Mouse (Mus musculus): ENCODE results near the gene Mob1b. TPM values are rescaled to one million over a fixed set of nuclear protein-coding genes. Genes with fewer than 3 reads are reported as not detected.

The Mob1b gene
- polyA plus RNA-seq, 1 experiment = 22.6 TPM

DNA sequence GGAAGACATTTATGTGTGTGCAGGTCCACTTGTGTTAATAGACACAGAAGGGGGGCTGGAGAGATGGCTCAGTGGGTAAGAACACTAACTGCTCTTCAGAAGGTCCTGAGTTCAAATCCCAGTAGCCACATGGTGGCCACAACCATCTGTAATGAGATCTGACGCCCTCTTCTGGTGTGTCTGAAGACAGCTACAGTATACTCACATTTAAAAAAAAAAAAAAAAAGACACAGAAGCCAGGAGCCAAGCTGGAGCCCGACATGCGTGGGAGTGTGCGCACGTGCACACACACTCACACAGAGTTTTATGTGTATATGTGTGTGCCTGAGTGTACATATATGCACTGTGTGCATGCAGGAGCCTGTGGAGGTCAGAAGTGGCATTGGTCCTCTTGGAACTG is 42.0 kb downstream of the Mob1b start:
- peaks cover 4% of the 10 kb centered on the region; the same call in 1 of the 2 replicates for H3K36me3 ChIP-seq (ENCODE audit: control insufficient read depth, insufficient read depth, low read length, poor library complexity, severe bottlenecking)
- TF ChIP-seq POLR2A (IDR thresholded peaks at IDR 0.05; ENCODE audit: insufficient read depth, low read length) = no peak
- TF ChIP-seq EP300 (IDR thresholded peaks at IDR 0.05; ENCODE audit: insufficient read depth, low read depth, low read length) = no peak
- TF ChIP-seq CTCF (IDR thresholded peaks at IDR 0.05; ENCODE audit: low read depth, low read length) = no peak
- no peaks in the 10 kb centered on the region for H3K27me3 ChIP-seq (ENCODE audit: control insufficient read depth, insufficient read depth, low read length, poor library complexity, severe bottlenecking)
- H3K4me3 ChIP-seq (ENCODE audit: low read depth, low read length) = no peak overlapping the region
- peaks cover 5% of the 10 kb centered on the region for H3K4me1 ChIP-seq (ENCODE audit: control insufficient read depth, insufficient read depth, low read length)
- no peaks in the 10 kb centered on the region for H3K9me3 ChIP-seq (replicated peaks; ENCODE audit: control insufficient read depth, insufficient read depth, low read length, poor library complexity, severe bottlenecking)
- no peak overlapping the region for H3K9ac ChIP-seq (ENCODE audit: low read depth, poor library complexity, severe bottlenecking)
- H3K27ac ChIP-seq (ENCODE audit: insufficient read depth, low read length) = no peak overlapping the region

DNA sequence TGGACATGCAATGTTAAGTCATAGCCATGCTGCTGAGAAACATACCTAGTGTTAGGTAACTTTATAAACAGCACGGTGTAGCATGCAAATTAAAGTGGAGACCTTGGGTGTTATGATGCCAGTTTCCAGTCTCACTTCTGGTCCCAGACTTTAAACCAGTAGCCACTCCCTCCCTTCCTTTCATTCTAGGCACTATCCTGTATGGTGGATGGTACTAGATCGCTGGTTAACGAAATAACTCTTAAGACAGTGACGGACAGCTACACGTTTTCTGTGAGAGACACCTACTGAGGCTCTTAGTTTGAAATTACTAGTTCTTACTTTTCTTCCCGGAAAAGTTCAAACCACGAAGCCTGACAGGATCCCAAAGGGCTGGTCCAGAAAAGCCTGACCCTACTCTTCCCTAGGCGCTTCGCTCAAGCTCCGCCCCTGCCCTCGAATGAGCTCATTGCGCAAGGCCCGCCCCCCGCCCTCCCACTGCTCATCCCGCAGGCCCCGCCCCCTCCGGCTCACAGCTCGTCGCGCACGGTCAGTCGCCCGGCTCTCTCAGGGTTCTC is 43.9 kb downstream of the Mob1b start:
- Histone ChIP-seq H3K27me3 (ENCODE audit: control insufficient read depth, insufficient read depth, low read length, poor library complexity, severe bottlenecking) (no peaks in the 10 kb centered on the region), H3K9me3 (replicated peaks; ENCODE audit: control insufficient read depth, insufficient read depth, low read length, poor library complexity, severe bottlenecking) (no peaks in the 10 kb centered on the region), H3K9ac (ENCODE audit: low read depth, poor library complexity, severe bottlenecking) (peak overlapping the region; percentile 64), H3K4me3 (ENCODE audit: low read depth, low read length) (no peak overlapping the region; the same call in 1 of the 2 replicates), H3K4me1 (ENCODE audit: control insufficient read depth, insufficient read depth, low read length) (peaks cover 5% of the 10 kb centered on the region), H3K36me3 (ENCODE audit: control insufficient read depth, insufficient read depth, low read length, poor library complexity, severe bottlenecking) (peaks cover 4% of the 10 kb centered on the region; the same call in 1 of the 2 replicates), H3K27ac (ENCODE audit: insufficient read depth, low read length) (no peak overlapping the region)
- TF ChIP-seq EP300 (IDR thresholded peaks at IDR 0.05; ENCODE audit: insufficient read depth, low read depth, low read length) (no peak), POLR2A (IDR thresholded peaks at IDR 0.05; ENCODE audit: insufficient read depth, low read length) (no peak)

- no peaks in the 10 kb centered on the region for H3K27me3 ChIP-seq (ENCODE audit: control insufficient read depth, insufficient read depth, low read length, poor library complexity, severe bottlenecking)
- no peaks in the 10 kb centered on the region for H3K9me3 ChIP-seq (replicated peaks; ENCODE audit: control insufficient read depth, insufficient read depth, low read length, poor library complexity, severe bottlenecking)
- H3K4me3 ChIP-seq (ENCODE audit: low read depth, low read length) = peak within 1 kb of the TSS; percentile 97
- peak within 1 kb of the TSS; percentile 78 for H3K27ac ChIP-seq (ENCODE audit: insufficient read depth, low read length)
- TF ChIP-seq EP300 (IDR thresholded peaks at IDR 0.05; ENCODE audit: insufficient read depth, low read depth, low read length) (no peak), CTCF (IDR thresholded peaks at IDR 0.05; ENCODE audit: low read depth, low read length) (no peak), POLR2A (IDR thresholded peaks at IDR 0.05; ENCODE audit: insufficient read depth, low read length) (peak; percentile 31)
- peaks cover 5% of the 10 kb centered on the region for H3K4me1 ChIP-seq (ENCODE audit: control insufficient read depth, insufficient read depth, low read length)
- peak within 1 kb of the TSS; percentile 85 for H3K9ac ChIP-seq (ENCODE audit: low read depth, poor library complexity, severe bottlenecking)
- H3K36me3 ChIP-seq (ENCODE audit: control insufficient read depth, insufficient read depth, low read length, poor library complexity, severe bottlenecking) = peaks cover 4% of the 10 kb centered on the region
Observed at GRCm38 (mm10) chr5:88764987-88765481, 44.4 kb downstream of the Mob1b start, which contains the start of gene Dck. Gene Dck (plus strand): TSS chr5:88764996.

- H3K27ac ChIP-seq (ENCODE audit: insufficient read depth, low read length) = peak overlapping the region; percentile 78
- TF ChIP-seq POLR2A (IDR thresholded peaks at IDR 0.05; ENCODE audit: insufficient read depth, low read length) = no peak
- TF ChIP-seq CTCF (IDR thresholded peaks at IDR 0.05; ENCODE audit: low read depth, low read length) = no peak
- no peak for TF ChIP-seq EP300 (IDR thresholded peaks at IDR 0.05; ENCODE audit: insufficient read depth, low read depth, low read length)
- peak overlapping the region; percentile 97 for H3K4me3 ChIP-seq (ENCODE audit: low read depth, low read length)
- no peaks in the 10 kb centered on the region for H3K9me3 ChIP-seq (replicated peaks; ENCODE audit: control insufficient read depth, insufficient read depth, low read length, poor library complexity, severe bottlenecking)
- H3K27me3 ChIP-seq (ENCODE audit: control insufficient read depth, insufficient read depth, low read length, poor library complexity, severe bottlenecking) = no peaks in the 10 kb centered on the region
- peaks cover 5% of the 10 kb centered on the region for H3K4me1 ChIP-seq (ENCODE audit: control insufficient read depth, insufficient read depth, low read length)
- H3K9ac ChIP-seq (ENCODE audit: low read depth, poor library complexity, severe bottlenecking) = peak overlapping the region; percentile 85
- peaks cover 9% of the 10 kb centered on the region for H3K36me3 ChIP-seq (ENCODE audit: control insufficient read depth, insufficient read depth, low read length, poor library complexity, severe bottlenecking)
Observed at GRCm38 (mm10) chr5:88765587-88765986, 44.9 kb downstream of the Mob1b start.

GRCm38 (mm10) chr5:88766121-88766520 is 45.5 kb downstream of the Mob1b start:
- no peaks in the 10 kb centered on the region for H3K9me3 ChIP-seq (replicated peaks; ENCODE audit: control insufficient read depth, insufficient read depth, low read length, poor library complexity, severe bottlenecking)
- peaks cover 11% of the 10 kb centered on the region for H3K36me3 ChIP-seq (ENCODE audit: control insufficient read depth, insufficient read depth, low read length, poor library complexity, severe bottlenecking)
- H3K27ac ChIP-seq (ENCODE audit: insufficient read depth, low read length) = no peak overlapping the region
- peaks cover 5% of the 10 kb centered on the region for H3K4me1 ChIP-seq (ENCODE audit: control insufficient read depth, insufficient read depth, low read length)
- H3K4me3 ChIP-seq (ENCODE audit: low read depth, low read length) = 0 out of 2 replicates have a peak overlapping the region, but pooled peaks have one; percentile 4
- H3K9ac ChIP-seq (ENCODE audit: low read depth, poor library complexity, severe bottlenecking) = peak overlapping the region; percentile 85
- H3K27me3 ChIP-seq (ENCODE audit: control insufficient read depth, insufficient read depth, low read length, poor library complexity, severe bottlenecking) = no peaks in the 10 kb centered on the region
- no peak for TF ChIP-seq POLR2A (IDR thresholded peaks at IDR 0.05; ENCODE audit: insufficient read depth, low read length)
- no peak for TF ChIP-seq EP300 (IDR thresholded peaks at IDR 0.05; ENCODE audit: insufficient read depth, low read depth, low read length)
- no peak for TF ChIP-seq CTCF (IDR thresholded peaks at IDR 0.05; ENCODE audit: low read depth, low read length)

GRCm38 (mm10) chr5:88766863-88767262 is 46.2 kb downstream of the Mob1b start:
- H3K27me3 ChIP-seq (ENCODE audit: control insufficient read depth, insufficient read depth, low read length, poor library complexity, severe bottlenecking) = no peaks in the 10 kb centered on the region
- peaks cover 5% of the 10 kb centered on the region for H3K4me1 ChIP-seq (ENCODE audit: control insufficient read depth, insufficient read depth, low read length)
- no peak overlapping the region for H3K27ac ChIP-seq (ENCODE audit: insufficient read depth, low read length)
- TF ChIP-seq POLR2A (IDR thresholded peaks at IDR 0.05; ENCODE audit: insufficient read depth, low read length) (no peak), CTCF (IDR thresholded peaks at IDR 0.05; ENCODE audit: low read depth, low read length) (no peak), EP300 (IDR thresholded peaks at IDR 0.05; ENCODE audit: insufficient read depth, low read depth, low read length) (no peak)
- no peak overlapping the region for H3K4me3 ChIP-seq (ENCODE audit: low read depth, low read length)
- H3K36me3 ChIP-seq (ENCODE audit: control insufficient read depth, insufficient read depth, low read length, poor library complexity, severe bottlenecking) = peaks cover 18% of the 10 kb centered on the region
- peak overlapping the region; percentile 1; the same call in 1 of the 2 replicates for H3K9ac ChIP-seq (ENCODE audit: low read depth, poor library complexity, severe bottlenecking)
- H3K9me3 ChIP-seq (replicated peaks; ENCODE audit: control insufficient read depth, insufficient read depth, low read length, poor library complexity, severe bottlenecking) = no peaks in the 10 kb centered on the region
